Comparison of ENCODE assay signal across 8 mouse cellular contexts in genomic region chr6:49209881-49210854, GRCm38 (mm10). TPM values are rescaled to one million over a fixed set of nuclear protein-coding genes. Genes with fewer than 3 reads are reported as not detected.
DNase-seq lines count a peak whose midpoint lies in the region; ATAC-seq lines count a peak whose summit lies in the region.

No protein-coding gene starts in this region.

- WGBS in hindbrain, embryonic 16.5 days = 10% methylated on average over 14 of the region's 14 CpGs
- 25% methylated on average over 14 of the region's 14 CpGs for WGBS in liver, embryonic 12.5 days (ENCODE audit: insufficient replicate concordance)
- 6% methylated on average over 14 of the region's 14 CpGs for WGBS in stomach, embryonic 14.5 days

- peak overlapping the region; percentile 45 for H3K4me2 ChIP-seq in hindbrain, embryonic 16.5 days (ENCODE audit: low read length)
- H3K4me2 ChIP-seq in liver, embryonic 12.5 days = peak overlapping the region; percentile 37
- H3K4me2 ChIP-seq in stomach, embryonic 14.5 days (replicated peaks; ENCODE audit: low read depth, low read length) = peak overlapping the region; percentile 89

- H3K27me3 ChIP-seq in erythroblast, embryonic 14.5 days (ENCODE audit: control insufficient read depth) = peaks cover 12% of the 10 kb centered on the region
- H3K27me3 ChIP-seq in hindbrain, embryonic 16.5 days (replicated peaks; ENCODE audit: control insufficient read depth, insufficient read depth, low read length) = no peaks in the 10 kb centered on the region
- no peaks in the 10 kb centered on the region for H3K27me3 ChIP-seq in liver, embryonic 12.5 days (replicated peaks)
- no peaks in the 10 kb centered on the region for H3K27me3 ChIP-seq in stomach, embryonic 14.5 days (ENCODE audit: control insufficient read depth, insufficient read depth, low read length)

- no peaks in the 10 kb centered on the region for H3K9me3 ChIP-seq in erythroblast, embryonic 14.5 days (ENCODE audit: control insufficient read depth, low read length)
- H3K9me3 ChIP-seq in hindbrain, embryonic 16.5 days (ENCODE audit: control insufficient read depth, low read length) = no peaks in the 10 kb centered on the region
- no peaks in the 10 kb centered on the region for H3K9me3 ChIP-seq in liver, embryonic 12.5 days (replicated peaks)
- H3K9me3 ChIP-seq in stomach, embryonic 14.5 days (ENCODE audit: control insufficient read depth, low read depth, low read length) = no peaks in the 10 kb centered on the region

- DNase-seq in embryo, embryonic 9.5 days (ENCODE audit: extremely low spot score) = peak; percentile 76
- no peak for DNase-seq in spleen, adult 18-20 months
- no peak for DNase-seq in right cerebral cortex, adult 18-20 months

- peaks cover 52% of the 10 kb centered on the region for H3K4me1 ChIP-seq in erythroblast, embryonic 14.5 days (ENCODE audit: control insufficient read depth)
- H3K4me1 ChIP-seq in hindbrain, embryonic 16.5 days (ENCODE audit: control insufficient read depth, insufficient read depth, low read depth, low read length) = peaks cover 22% of the 10 kb centered on the region
- peaks cover 71% of the 10 kb centered on the region for H3K4me1 ChIP-seq in liver, embryonic 12.5 days
- peaks cover 37% of the 10 kb centered on the region for H3K4me1 ChIP-seq in stomach, embryonic 14.5 days (ENCODE audit: control insufficient read depth, insufficient read depth, low read length)

- H3K4me3 ChIP-seq in erythroblast, embryonic 14.5 days (replicated peaks) = peak overlapping the region; percentile 11
- 0 out of 2 replicates have a peak overlapping the region, but pooled peaks have one; percentile 1 for H3K4me3 ChIP-seq in hindbrain, embryonic 16.5 days (ENCODE audit: low read length)
- H3K4me3 ChIP-seq in liver, embryonic 12.5 days = peak overlapping the region; percentile 14; the same call in 1 of the 2 replicates
- peak overlapping the region; percentile 8; the same call in 1 of the 2 replicates for H3K4me3 ChIP-seq in stomach, embryonic 14.5 days (ENCODE audit: low read depth, low read length)

- peaks cover 13% of the 10 kb centered on the region for H3K36me3 ChIP-seq in erythroblast, embryonic 14.5 days (ENCODE audit: control insufficient read depth)
- no peaks in the 10 kb centered on the region for H3K36me3 ChIP-seq in hindbrain, embryonic 16.5 days (ENCODE audit: control insufficient read depth, insufficient read depth, low read length)
- peaks cover 27% of the 10 kb centered on the region for H3K36me3 ChIP-seq in liver, embryonic 12.5 days
- peaks cover 15% of the 10 kb centered on the region; the same call in 1 of the 2 replicates for H3K36me3 ChIP-seq in stomach, embryonic 14.5 days (ENCODE audit: control insufficient read depth, insufficient read depth, low read length)

- H3K9ac ChIP-seq in hindbrain, embryonic 16.5 days (ENCODE audit: low read depth, low read length) = 0 out of 2 replicates have a peak overlapping the region, but pooled peaks have one; percentile 23
- no peak overlapping the region for H3K9ac ChIP-seq in liver, embryonic 12.5 days
- H3K9ac ChIP-seq in stomach, embryonic 14.5 days (replicated peaks; ENCODE audit: low read depth, low read length) = no peak overlapping the region

- no peak overlapping the region for H3K27ac ChIP-seq in hindbrain, embryonic 16.5 days (ENCODE audit: low read depth, low read length)
- H3K27ac ChIP-seq in liver, embryonic 12.5 days = peak overlapping the region; percentile 60
- peak overlapping the region; percentile 80 for H3K27ac ChIP-seq in stomach, embryonic 14.5 days (ENCODE audit: low read length)

- no peak for ATAC-seq in erythroblast, adult 5-6 weeks (replicated peaks; ENCODE audit: low FRiP score, poor library complexity, severe bottlenecking)
- no peak for ATAC-seq in hindbrain, embryonic 16.5 days
- ATAC-seq in liver, embryonic 12.5 days = peak; percentile 13; the same call in 1 of the 2 replicates
- peak; percentile 76 for ATAC-seq in stomach, embryonic 14.5 days (ENCODE audit: insufficient number of reproducible peaks, insufficient read depth, low FRiP score, low read depth)

RNA-seq across cellular contexts. Expression of gene Igf2bp3, which starts 4.6 kb away (rescaled TPM):
- polyA plus RNA-seq in erythroblast, embryonic 14.5 days (2012) = 0.48 and 0.58 TPM in 2 replicates
- not detected in 2 replicates for total RNA-seq in erythroblast, adult 5-6 weeks (2015; ENCODE audit: low replicate concordance)
- not detected in 2 replicates for total RNA-seq in erythroblast, adult 5-6 weeks (2017; ENCODE audit: low replicate concordance)
- polyA plus RNA-seq in hindbrain, embryonic 16.5 days (2015; fragmentation: Nextera tagmentation; extraction: Ambion mirVana) = 15.5 and 19.2 TPM in 2 replicates
- 32.0 and 33.7 TPM in 2 replicates for polyA plus RNA-seq in liver, embryonic 12.5 days (2016; fragmentation: Nextera tagmentation; extraction: Ambion mirVana)
- polyA plus RNA-seq in stomach, embryonic 14.5 days (2014; fragmentation: Nextera tagmentation; extraction: Ambion mirVana) = 85.5 and 86.8 TPM in 2 replicates

RNA-seq across cellular contexts. Expression of gene Tra2a, which starts 53.7 kb away (rescaled TPM):
- 2.1 and 2.7 TPM in 2 replicates for polyA plus RNA-seq in erythroblast, embryonic 14.5 days (2012)
- 73.6 and 81.3 TPM in 2 replicates for total RNA-seq in erythroblast, adult 5-6 weeks (2015; ENCODE audit: low replicate concordance)
- 56.5 and 90.1 TPM in 2 replicates for total RNA-seq in erythroblast, adult 5-6 weeks (2017; ENCODE audit: low replicate concordance)
- polyA plus RNA-seq in hindbrain, embryonic 16.5 days (2015; fragmentation: Nextera tagmentation; extraction: Ambion mirVana) = 97.0 and 97.9 TPM in 2 replicates
- polyA plus RNA-seq in liver, embryonic 12.5 days (2016; fragmentation: Nextera tagmentation; extraction: Ambion mirVana) = 57.7 and 63.0 TPM in 2 replicates
- 61.2 and 65.1 TPM in 2 replicates for polyA plus RNA-seq in stomach, embryonic 14.5 days (2014; fragmentation: Nextera tagmentation; extraction: Ambion mirVana)

Comparison
In these comparisons a context has a peak if more than half of its experiments do, and no peak if none do; other contexts are left out.
1. ATAC-seq: peak in liver, embryonic 12.5 days (single experiment) and stomach, embryonic 14.5 days (single experiment); none in erythroblast, adult 5-6 weeks (single experiment) and hindbrain, embryonic 16.5 days (single experiment).
2. H3K4me2 ChIP-seq: peak in every context shown above with its lines; median percentile 89 in stomach, embryonic 14.5 days; 45 in hindbrain, embryonic 16.5 days; 37 in liver, embryonic 12.5 days.
3. RNA of gene Igf2bp3, which starts 4.6 kb away (polyA plus RNA-seq): 85.5 to 86.8 TPM in stomach, embryonic 14.5 days, 32.0 to 33.7 TPM in liver, embryonic 12.5 days and 15.5 to 19.2 TPM in hindbrain, embryonic 16.5 days; 0.48 to 0.58 TPM in erythroblast, embryonic 14.5 days; every median in the first group is over 10 times any median in the second.
4. RNA of gene Tra2a, which starts 53.7 kb away (polyA plus RNA-seq): 97.0 to 97.9 TPM in hindbrain, embryonic 16.5 days, 61.2 to 65.1 TPM in stomach, embryonic 14.5 days and 57.7 to 63.0 TPM in liver, embryonic 12.5 days; 2.1 to 2.7 TPM in erythroblast, embryonic 14.5 days; every median in the first group is over 10 times any median in the second.
5. Peak in every context shown above with its lines, with median percentiles within 50 percentile points of each other: H3K4me3 ChIP-seq.